Mouse (Mus musculus) kidney, embryonic 16.5 days (tissue): ENCODE data around the gene Gast. TPM values are rescaled to one million over a fixed set of nuclear protein-coding genes. Genes with fewer than 3 reads are reported as not detected.
"Not testable (repeated sequence)": the region's sequence is repeated elsewhere in the genome, so short reads cannot be mapped to it uniquely, and the experiment has no call there.

ENCODE experiments used
- ATAC-seq: fragments of 200-750 bp; cut with Nextera tagmentation; 2 replicates; pipeline ENCODE4 v1.8.0; 2017; ENCODE audit warnings: moderate TSS enrichment; ENCODE audit not compliant: low FRiP score, low TSS enrichment
- H3K27ac ChIP-seq: fragments of 300-500 bp; sonication (generic); 2 replicates; pipeline ENCODE4 v1.5.1; 2014; ENCODE audit warnings: low read length
- H3K27me3 ChIP-seq: fragments of 300-500 bp; sonication (generic); 2 replicates; pipeline ENCODE4 v1.6.1; 2014; ENCODE audit warnings: low read length, control low read depth, mixed read lengths; ENCODE audit not compliant: insufficient read depth
- H3K36me3 ChIP-seq: fragments of 300-500 bp; sonication (generic); 2 replicates; pipeline ENCODE4 v1.6.1; 2014; ENCODE audit warnings: low read length, control low read depth, mixed read lengths; ENCODE audit not compliant: insufficient read depth
- H3K4me1 ChIP-seq: fragments of 300-500 bp; sonication (generic); 2 replicates; pipeline ENCODE4 v1.6.1; 2014; ENCODE audit warnings: low read length, control low read depth, mixed read lengths; ENCODE audit not compliant: insufficient read depth
- H3K4me2 ChIP-seq: fragments of 300-500 bp; sonication (generic); replicated peaks from 2 replicates; pipeline ENCODE4 v1.6.1; 2014; ENCODE audit warnings: low read depth, low read length
- H3K4me3 ChIP-seq: fragments of 300-500 bp; sonication (generic); 2 replicates; pipeline ENCODE4 v1.5.1; 2014; ENCODE audit warnings: mild to moderate bottlenecking, low read length
- H3K9ac ChIP-seq: fragments of 300-500 bp; sonication (generic); replicated peaks from 2 replicates; pipeline ENCODE4 v1.6.1; 2014; ENCODE audit warnings: low read length
- H3K9me3 ChIP-seq: fragments of 300-500 bp; sonication (generic); 2 replicates; pipeline ENCODE4 v1.6.1; 2016; ENCODE audit warnings: low read length, control low read depth
- WGBS: fragments of 180-500 bp; shearing (Covaris S2); extraction: QIAGEN DNeasy Blood & Tissue Kit; methylation state at CpG from one replicate; pipeline ENCODE4 v1.1.7; 2014; 5-methylcytosine and 5-hydroxymethylcytosine counted together
- polyA plus RNA-seq: library from polyadenylated mRNA; unstranded; fragments of >200 nt; fragmentation: Nextera tagmentation; extraction: Ambion mirVana; gene quantifications from 2 replicates; pipeline ENCODE4 v1.2.1, GENCODE M21; 2015

The Gast gene
- polyA plus RNA-seq, 1 experiment from 2014 or later: not detected

DNA sequence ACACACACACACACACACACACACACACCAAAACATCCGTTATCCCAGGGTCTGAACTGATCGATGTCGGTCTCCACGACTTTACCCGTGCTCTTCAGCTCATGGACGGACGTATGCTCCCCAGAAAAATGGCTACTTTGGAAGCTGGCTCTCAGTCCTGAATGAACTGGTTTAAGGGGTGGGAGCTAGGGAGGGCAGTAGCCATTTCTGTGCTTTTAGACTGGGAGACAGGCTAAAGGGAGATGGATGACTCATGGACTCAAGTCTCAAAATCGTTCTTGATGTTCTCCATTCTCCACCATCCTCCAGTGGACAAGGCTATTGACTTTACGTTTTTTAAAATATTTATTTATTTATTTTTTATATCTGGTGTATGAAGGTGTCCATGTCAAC is 22.6 kb downstream of the Gast start:
- H3K4me2 ChIP-seq: peak overlapping the region; percentile 99
- H3K36me3 ChIP-seq: no peaks in the 10 kb centered on the region
- no peaks in the 10 kb centered on the region for H3K9me3 ChIP-seq
- H3K27ac ChIP-seq: no peak overlapping the region
- 17% methylated on average over 9 of the region's 9 CpGs for WGBS
- H3K9ac ChIP-seq: peak overlapping the region; percentile 59; the same call in 1 of the 2 replicates
- H3K4me1 ChIP-seq: peaks cover 9% of the 10 kb centered on the region
- H3K4me3 ChIP-seq: peak overlapping the region; percentile 73
- peaks cover 46% of the 10 kb centered on the region for H3K27me3 ChIP-seq
- ATAC-seq: no peak

DNA sequence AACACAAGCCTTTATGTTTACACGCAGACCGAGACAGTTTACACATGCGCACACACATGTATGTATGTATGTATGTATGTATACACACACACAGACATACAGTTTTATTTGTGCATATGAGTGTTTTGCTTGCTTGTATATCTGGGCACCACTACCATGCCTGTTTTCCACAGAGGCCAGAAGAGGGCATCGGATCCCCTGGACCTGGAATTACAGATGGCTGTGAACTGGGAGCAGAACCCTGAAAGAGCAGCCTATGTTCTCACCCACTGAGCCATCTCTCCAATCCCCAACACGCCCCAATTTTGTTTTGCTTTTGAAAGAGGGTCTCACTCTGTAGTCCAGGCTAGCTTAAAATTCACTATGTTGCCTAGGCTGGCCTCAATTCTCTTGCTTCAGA is 23.2 kb downstream of the Gast start:
- H3K4me2 ChIP-seq: no peak overlapping the region
- no peak overlapping the region for H3K9ac ChIP-seq
- no peaks in the 10 kb centered on the region for H3K36me3 ChIP-seq
- H3K4me1 ChIP-seq: peaks cover 9% of the 10 kb centered on the region
- no peak for ATAC-seq
- peaks cover 46% of the 10 kb centered on the region for H3K27me3 ChIP-seq
- no peaks in the 10 kb centered on the region for H3K9me3 ChIP-seq
- H3K27ac ChIP-seq: no peak overlapping the region
- WGBS: 58% methylated on average over 5 of the region's 5 CpGs
- H3K4me3 ChIP-seq: no peak overlapping the region

GRCm38 (mm10) chr11:100360175-100360574 is 26.0 kb downstream of the Gast start:
- peaks cover 32% of the 10 kb centered on the region for H3K27me3 ChIP-seq
- WGBS: 75% methylated on average over 6 of the region's 6 CpGs

GRCm38 (mm10) chr11:100361059-100361458 is 26.9 kb downstream of the Gast start:
- no CpG with 5 or more reads among the region's 13 CpGs for WGBS
- not testable (repeated sequence) for ATAC-seq, H3K27ac ChIP-seq, H3K4me1 ChIP-seq, H3K36me3 ChIP-seq, H3K9ac ChIP-seq, H3K4me3 ChIP-seq, H3K9me3 ChIP-seq, H3K4me2 ChIP-seq
- peaks cover 32% of the 10 kb centered on the region for H3K27me3 ChIP-seq

More at GRCm38 (mm10) chr11:100360175-100360574, 26.0 kb downstream of the Gast start:
- no peak overlapping the region for H3K9ac ChIP-seq
- no peak overlapping the region for H3K4me2 ChIP-seq
- no peaks in the 10 kb centered on the region for H3K9me3 ChIP-seq
- no peak for ATAC-seq
- no peak overlapping the region for H3K27ac ChIP-seq
- no peaks in the 10 kb centered on the region for H3K36me3 ChIP-seq
- H3K4me1 ChIP-seq: peaks cover 8% of the 10 kb centered on the region
- no peak overlapping the region for H3K4me3 ChIP-seq

GRCm38 (mm10) chr11:100362209-100362978 is 28.2 kb downstream of the Gast start:
- Histone ChIP-seq H3K4me1 (no peaks in the 10 kb centered on the region), H3K9me3 (no peaks in the 10 kb centered on the region), H3K27ac (no peak overlapping the region), H3K4me2 (no peak overlapping the region), H3K27me3 (peaks cover 20% of the 10 kb centered on the region), H3K4me3 (no peak overlapping the region), H3K36me3 (no peaks in the 10 kb centered on the region), H3K9ac (no peak overlapping the region)
- ATAC-seq: peak; percentile 66
- 12% methylated on average over 8 of the region's 8 CpGs for WGBS

GRCm38 (mm10) chr11:100362979-100363562 is 28.9 kb downstream of the Gast start:
- Histone ChIP-seq H3K4me1 (no peaks in the 10 kb centered on the region), H3K4me3 (no peak overlapping the region), H3K9me3 (no peaks in the 10 kb centered on the region), H3K27ac (no peak overlapping the region), H3K36me3 (no peaks in the 10 kb centered on the region), H3K4me2 (no peak overlapping the region), H3K27me3 (peaks cover 19% of the 10 kb centered on the region), H3K9ac (no peak overlapping the region)
- ATAC-seq: peak; percentile 65
- 17% methylated on average over 12 of the region's 12 CpGs for WGBS

GRCm38 (mm10) chr11:100369145-100369544 is 34.9 kb downstream of the Gast start:
- Histone ChIP-seq H3K27ac (no peak overlapping the region), H3K4me2 (no peak overlapping the region), H3K27me3 (no peaks in the 10 kb centered on the region), H3K9me3 (no peaks in the 10 kb centered on the region), H3K36me3 (peaks cover 37% of the 10 kb centered on the region), H3K9ac (no peak overlapping the region), H3K4me3 (no peak overlapping the region), H3K4me1 (no peaks in the 10 kb centered on the region)
- ATAC-seq: no peak
- WGBS: 36% methylated on average over 7 of the region's 7 CpGs

DNA sequence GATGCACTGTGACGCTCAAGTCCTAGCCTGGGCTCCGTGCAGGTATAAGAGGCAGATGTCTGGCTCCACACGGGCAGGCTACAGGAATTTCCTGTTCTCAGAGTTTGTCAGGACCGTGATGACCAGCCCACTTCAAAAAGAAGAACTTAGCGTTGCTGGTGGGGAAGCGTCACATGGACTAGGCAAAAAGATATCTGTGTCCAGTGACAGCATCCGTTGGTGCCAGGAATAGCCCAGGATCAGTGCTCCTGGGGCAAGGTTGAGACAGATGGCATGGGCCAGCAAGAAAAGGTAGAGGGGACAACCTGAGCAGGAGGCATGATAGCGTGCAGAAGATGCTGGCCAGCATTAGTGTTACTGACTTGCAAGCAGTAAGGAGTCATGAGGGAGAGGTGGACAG is 35.6 kb downstream of the Gast start:
- Histone ChIP-seq H3K4me1 (no peaks in the 10 kb centered on the region), H3K4me3 (no peak overlapping the region), H3K27ac (no peak overlapping the region), H3K9me3 (no peaks in the 10 kb centered on the region), H3K9ac (no peak overlapping the region), H3K4me2 (no peak overlapping the region), H3K36me3 (peaks cover 41% of the 10 kb centered on the region), H3K27me3 (no peaks in the 10 kb centered on the region)
- ATAC-seq: no peak
- 73% methylated on average over 8 of the region's 8 CpGs for WGBS

GRCm38 (mm10) chr11:100371981-100372558 is 37.9 kb downstream of the Gast start:
- H3K4me1 ChIP-seq: no peaks in the 10 kb centered on the region
- 74% methylated on average over 7 of the region's 8 CpGs for WGBS

GRCm38 (mm10) chr11:100375127-100375526 is 40.9 kb downstream of the Gast start:
- no peaks in the 10 kb centered on the region for H3K27me3 ChIP-seq
- WGBS: 80% methylated on average over 9 of the region's 9 CpGs
- H3K36me3 ChIP-seq: peaks cover 85% of the 10 kb centered on the region
- H3K9me3 ChIP-seq: no peaks in the 10 kb centered on the region
- no peak overlapping the region for H3K4me3 ChIP-seq
- no peaks in the 10 kb centered on the region for H3K4me1 ChIP-seq
- H3K9ac ChIP-seq: no peak overlapping the region
- H3K4me2 ChIP-seq: no peak overlapping the region
- no peak for ATAC-seq
- no peak overlapping the region for H3K27ac ChIP-seq

More at GRCm38 (mm10) chr11:100371981-100372558, 37.9 kb downstream of the Gast start:
- Histone ChIP-seq H3K27ac (no peak overlapping the region), H3K27me3 (no peaks in the 10 kb centered on the region), H3K4me2 (no peak overlapping the region), H3K9me3 (no peaks in the 10 kb centered on the region), H3K36me3 (peaks cover 62% of the 10 kb centered on the region), H3K9ac (no peak overlapping the region), H3K4me3 (no peak overlapping the region)
- ATAC-seq: no peak
